Mouse (Mus musculus): ENCODE results near the gene Tmigd3. TPM values are rescaled to one million over a fixed set of nuclear protein-coding genes. Genes with fewer than 3 reads are reported as not detected.
A peak's percentile ranks its signal among the peaks of the same experiment; 100 is the strongest.

Tmigd3 gene
- polyA plus RNA-seq, 1 experiment from 2014 or later = 0.30 TPM

DNA sequence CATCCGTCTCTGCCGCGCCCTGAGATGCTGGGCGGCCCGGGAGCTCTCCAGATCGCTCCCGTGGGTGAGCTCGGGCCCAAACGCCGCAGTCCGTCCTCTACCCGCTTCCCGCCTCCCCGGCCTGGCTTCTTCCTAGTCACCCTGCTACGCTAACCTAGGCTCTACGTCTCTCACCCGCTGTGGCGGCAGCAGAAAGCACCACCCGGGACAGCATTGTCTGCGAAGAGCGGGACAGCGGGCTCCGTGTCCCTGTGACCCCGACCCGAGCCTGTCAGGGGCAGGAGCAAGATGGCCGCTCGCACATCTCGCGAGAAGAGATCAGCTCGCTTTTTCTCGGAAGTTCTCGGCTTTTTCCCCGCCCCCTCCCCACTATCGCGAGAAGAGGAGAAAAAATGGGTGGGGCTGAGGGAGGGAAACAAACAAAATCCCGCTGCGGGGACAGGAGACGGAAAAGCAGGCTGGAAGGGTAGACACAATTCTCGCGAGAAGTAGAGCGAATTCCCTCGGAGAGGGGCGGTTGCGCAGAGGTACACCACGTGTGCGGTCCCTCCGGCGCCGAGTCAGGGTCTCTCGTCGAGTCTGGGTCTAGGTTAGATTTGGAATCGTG, 88.4 kb downstream of the Tmigd3 start, which contains the start of gene Wdr77:
Wdr77 (plus strand) TSS at position 396 of the 607 bp plus-strand sequence.
- Histone ChIP-seq H3K36me3 (peaks cover 64% of the 10 kb centered on the region), H3K27ac (peak within 1 kb of the TSS; percentile 92), H3K9me3 (replicated peaks) (no peaks in the 10 kb centered on the region), H3K27me3 (replicated peaks) (no peaks in the 10 kb centered on the region), H3K4me1 (peaks cover 43% of the 10 kb centered on the region), H3K4me2 (peak within 1 kb of the TSS; percentile 86), H3K9ac (peak within 1 kb of the TSS; percentile 94), H3K4me3 (peak within 1 kb of the TSS; percentile 85)
- under 1% methylated on average over 52 of the region's 52 CpGs for WGBS (ENCODE audit: insufficient replicate concordance)
- ATAC-seq = peak; percentile 94

DNA sequence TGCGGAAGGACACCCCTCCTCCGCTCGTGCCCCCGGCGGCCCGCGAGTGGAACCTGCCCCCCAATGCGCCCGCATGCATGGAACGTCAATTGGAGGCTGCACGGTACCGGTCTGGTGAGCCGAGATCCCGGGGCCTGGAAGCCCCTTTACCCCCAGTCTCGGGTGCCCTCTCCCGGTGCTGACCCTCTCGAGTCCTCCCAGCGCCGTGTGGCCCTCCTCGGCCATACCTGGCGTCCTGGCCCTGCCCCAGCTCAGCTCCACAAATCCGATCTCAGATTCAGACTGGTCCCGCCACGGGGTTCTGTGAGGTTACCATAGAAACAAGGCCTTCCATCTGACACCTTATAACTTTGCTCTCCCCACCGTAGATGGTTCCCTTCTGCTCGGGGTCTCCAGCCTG, 88.9 kb downstream of the Tmigd3 start:
- H3K4me3 ChIP-seq = peak overlapping the region; percentile 85
- ATAC-seq = peak; percentile 56
- H3K27me3 ChIP-seq (replicated peaks) = no peaks in the 10 kb centered on the region
- H3K9ac ChIP-seq = peak overlapping the region; percentile 94
- under 1% methylated on average over 26 of the region's 26 CpGs for WGBS (ENCODE audit: insufficient replicate concordance)
- H3K4me2 ChIP-seq = peak overlapping the region; percentile 86
- H3K9me3 ChIP-seq (replicated peaks) = no peaks in the 10 kb centered on the region
- H3K4me1 ChIP-seq = peaks cover 43% of the 10 kb centered on the region
- peak overlapping the region; percentile 92 for H3K27ac ChIP-seq
- H3K36me3 ChIP-seq = peaks cover 64% of the 10 kb centered on the region

- Histone ChIP-seq H3K4me2 (peak within 1 kb of the TSS; percentile 86), H3K9ac (peak within 1 kb of the TSS; percentile 94), H3K27me3 (replicated peaks) (no peaks in the 10 kb centered on the region), H3K36me3 (peaks cover 64% of the 10 kb centered on the region), H3K4me1 (peaks cover 39% of the 10 kb centered on the region), H3K4me3 (peak within 1 kb of the TSS; percentile 85), H3K9me3 (replicated peaks) (no peaks in the 10 kb centered on the region), H3K27ac (peak within 1 kb of the TSS; percentile 92)
- ATAC-seq = no peak
- 5% methylated on average over 6 of the region's 6 CpGs for WGBS (ENCODE audit: insufficient replicate concordance)
Measured at GRCm38 (mm10) chr3:105959999-105960398, 89.3 kb downstream of the Tmigd3 start, which contains the start of gene Atp5f1. Gene Atp5f1 (minus strand): TSS chr3:105960099.

GRCm38 (mm10) chr3:105960700-105961099, 90.0 kb downstream of the Tmigd3 start:
- H3K36me3 ChIP-seq = peaks cover 67% of the 10 kb centered on the region
- H3K9ac ChIP-seq = no peak overlapping the region
- no peak for ATAC-seq

GRCm38 (mm10) chr3:105971831-105972446, 101.2 kb downstream of the Tmigd3 start:
- Histone ChIP-seq H3K9me3 (replicated peaks) (no peaks in the 10 kb centered on the region), H3K36me3 (peaks cover 37% of the 10 kb centered on the region), H3K27me3 (replicated peaks) (no peaks in the 10 kb centered on the region), H3K9ac (no peak overlapping the region), H3K27ac (no peak overlapping the region), H3K4me2 (no peak overlapping the region), H3K4me3 (no peak overlapping the region), H3K4me1 (no peaks in the 10 kb centered on the region)
- WGBS (ENCODE audit: insufficient replicate concordance) = 59% methylated on average over 5 of the region's 5 CpGs
- ATAC-seq = no peak

More at GRCm38 (mm10) chr3:105960700-105961099, 90.0 kb downstream of the Tmigd3 start:
- Histone ChIP-seq H3K4me3 (peak overlapping the region; percentile 85), H3K9me3 (replicated peaks) (no peaks in the 10 kb centered on the region), H3K27ac (no peak overlapping the region), H3K27me3 (replicated peaks) (no peaks in the 10 kb centered on the region), H3K4me1 (peaks cover 37% of the 10 kb centered on the region), H3K4me2 (peak overlapping the region; percentile 86)
- 81% methylated on average over 2 of the region's 2 CpGs for WGBS (ENCODE audit: insufficient replicate concordance)

GRCm38 (mm10) chr3:105973411-105973810, 102.7 kb downstream of the Tmigd3 start, which contains the start of gene Ovgp1:
Gene Ovgp1 (plus strand): TSS chr3:105973711.
- H3K27me3 ChIP-seq (replicated peaks) = no peaks in the 10 kb centered on the region
- no peak within 1 kb of the TSS for H3K9ac ChIP-seq
- H3K4me3 ChIP-seq = no peak within 1 kb of the TSS
- H3K36me3 ChIP-seq = peaks cover 22% of the 10 kb centered on the region
- WGBS (ENCODE audit: insufficient replicate concordance) = 71% methylated on average over 3 of the region's 3 CpGs
- no peak for ATAC-seq
- H3K9me3 ChIP-seq (replicated peaks) = no peaks in the 10 kb centered on the region
- H3K4me2 ChIP-seq = no peak within 1 kb of the TSS
- H3K4me1 ChIP-seq = no peaks in the 10 kb centered on the region
- no peak within 1 kb of the TSS for H3K27ac ChIP-seq

Other genes starting within 250 kb of the Tmigd3 start
- gene Ddx20, start 183.3 kb upstream of the Tmigd3 start, polyA plus RNA-seq (2016; fragmentation: Nextera tagmentation; extraction: Ambion mirVana) = 31.6 and 34.4 TPM in 2 replicates
- gene Inka2, start 166.3 kb upstream of the Tmigd3 start, polyA plus RNA-seq (2016; fragmentation: Nextera tagmentation; extraction: Ambion mirVana) = 0.33 and 0.37 TPM in 2 replicates
- gene Rap1a, start 69.6 kb upstream of the Tmigd3 start, polyA plus RNA-seq (2016; fragmentation: Nextera tagmentation; extraction: Ambion mirVana) = 114 and 122 TPM in 2 replicates
- gene Adora3, start within 50 bp of the Tmigd3 start, polyA plus RNA-seq (2016; fragmentation: Nextera tagmentation; extraction: Ambion mirVana) = 0.17 and 0.39 TPM in 2 replicates
- 4.0 and 4.4 TPM in 2 replicates for gene I830077J02Rik, start 61.8 kb downstream of the Tmigd3 start, polyA plus RNA-seq (2016; fragmentation: Nextera tagmentation; extraction: Ambion mirVana)
- gene Wdr77, start 88.5 kb downstream of the Tmigd3 start, polyA plus RNA-seq (2016; fragmentation: Nextera tagmentation; extraction: Ambion mirVana) = 86.6 and 90.0 TPM in 2 replicates
- gene Atp5f1, start 89.2 kb downstream of the Tmigd3 start, polyA plus RNA-seq (2016; fragmentation: Nextera tagmentation; extraction: Ambion mirVana) = 368 TPM in 2 replicates
- gene Ovgp1, start 102.8 kb downstream of the Tmigd3 start, polyA plus RNA-seq (2016; fragmentation: Nextera tagmentation; extraction: Ambion mirVana) = 0.45 and 0.77 TPM in 2 replicates
- not detected in 2 replicates for gene Pifo, start 143.7 kb downstream of the Tmigd3 start, polyA plus RNA-seq (2016; fragmentation: Nextera tagmentation; extraction: Ambion mirVana)
- not detected in 2 replicates for gene Chil5, start 161.9 kb downstream of the Tmigd3 start, polyA plus RNA-seq (2016; fragmentation: Nextera tagmentation; extraction: Ambion mirVana)
- not detected in 2 replicates for gene Chia1, start 242.3 kb downstream of the Tmigd3 start, polyA plus RNA-seq (2016; fragmentation: Nextera tagmentation; extraction: Ambion mirVana)

All from liver, embryonic 12.5 days (tissue).